Mouse (Mus musculus) hindbrain, embryonic 14.5 days (tissue): ENCODE results near the gene A030005K14Rik. TPM values are rescaled to one million over a fixed set of nuclear protein-coding genes. Genes with fewer than 3 reads are reported as not detected.

ENCODE experiments used
- ATAC-seq: fragments of 200-750 bp; cut with Nextera tagmentation; 2 replicates; pipeline ENCODE4 v1.8.0; 2017; ENCODE audit warnings: moderate number of reproducible peaks, mild to moderate bottlenecking, moderate TSS enrichment, moderate library complexity; ENCODE audit not compliant: low FRiP score
- DNase-seq: peaks from one replicate; pipeline ENCODE4 v3.0.0-alpha.2; 2015; ENCODE audit warnings: low spot score
- H3K27ac ChIP-seq: fragments of 300-500 bp; sonication (generic); 2 replicates; pipeline ENCODE4 v1.5.1; 2014; ENCODE audit warnings: mild to moderate bottlenecking, moderate library complexity
- H3K27me3 ChIP-seq: fragments of 300-500 bp; sonication (generic); 2 replicates; pipeline ENCODE4 v1.6.1; 2014; ENCODE audit warnings: mild to moderate bottlenecking, low read length, mixed read lengths; ENCODE audit not compliant: control insufficient read depth, insufficient read depth
- H3K36me3 ChIP-seq: fragments of 300-500 bp; sonication (generic); replicated peaks from 2 replicates; pipeline ENCODE4 v1.6.1; 2014; ENCODE audit not compliant: control insufficient read depth, insufficient read depth
- H3K4me1 ChIP-seq: fragments of 300-500 bp; sonication (generic); replicated peaks from 2 replicates; pipeline ENCODE4 v1.6.1; 2014; ENCODE audit warnings: antibody characterized with exemption, low read length, mixed read lengths; ENCODE audit not compliant: control insufficient read depth, insufficient read depth
- H3K4me2 ChIP-seq: fragments of 300-500 bp; sonication (generic); replicated peaks from 2 replicates; pipeline ENCODE4 v1.6.1; 2014; ENCODE audit warnings: mild to moderate bottlenecking, moderate library complexity
- H3K4me3 ChIP-seq: fragments of 300-500 bp; sonication (generic); replicated peaks from 2 replicates; pipeline ENCODE4 v1.5.1; 2014; ENCODE audit warnings: mild to moderate bottlenecking, low read length
- H3K9ac ChIP-seq: fragments of 300-500 bp; sonication (generic); 2 replicates; pipeline ENCODE4 v1.6.1; 2014
- H3K9me3 ChIP-seq: fragments of 300-500 bp; sonication (generic); 2 replicates; pipeline ENCODE4 v1.6.1; 2016; ENCODE audit warnings: low read length; ENCODE audit not compliant: control insufficient read depth
- WGBS: fragments of 180-500 bp; shearing (Covaris S2); extraction: QIAGEN DNeasy Blood & Tissue Kit; methylation state at CpG from one replicate; pipeline ENCODE4 v1.1.7; 2014; 5-methylcytosine and 5-hydroxymethylcytosine counted together
- polyA plus RNA-seq: library from polyadenylated mRNA; unstranded; fragments of >200 nt; fragmentation: Nextera tagmentation; extraction: Ambion mirVana; gene quantifications from 2 replicates; pipeline ENCODE4 v1.2.1, GENCODE M21; 2014

A030005K14Rik gene
- polyA plus RNA-seq, 1 experiment from 2014 or later = not detected

GRCm38 (mm10) chr1:83042380-83042779 is 16.8 kb downstream of the A030005K14Rik start, which contains the start of gene Krtap28-10:
Gene Krtap28-10, minus strand, starts transcription at chr1:83042480.
- H3K9ac ChIP-seq = no peak within 1 kb of the TSS
- no peaks in the 10 kb centered on the region for H3K36me3 ChIP-seq
- H3K27ac ChIP-seq = no peak within 1 kb of the TSS
- DNase-seq (no peak), ATAC-seq (no peak)
- 0 out of 2 replicates have a peak, but pooled peaks cover 5% of the 10 kb centered on the region for H3K4me1 ChIP-seq
- WGBS = 95% methylated on average over 2 of the region's 2 CpGs
- H3K27me3 ChIP-seq = no peaks in the 10 kb centered on the region
- H3K4me3 ChIP-seq = no peak within 1 kb of the TSS
- H3K4me2 ChIP-seq = no peak within 1 kb of the TSS
- H3K9me3 ChIP-seq = no peaks in the 10 kb centered on the region

GRCm38 (mm10) chr1:83039080-83039479 is 20.1 kb downstream of the A030005K14Rik start:
- H3K4me2 ChIP-seq = no peak overlapping the region
- DNase-seq = no peak
- H3K27me3 ChIP-seq = no peaks in the 10 kb centered on the region
- H3K27ac ChIP-seq = no peak overlapping the region
- WGBS = 87% methylated on average over 4 of the region's 4 CpGs
- no peaks in the 10 kb centered on the region for H3K9me3 ChIP-seq
- H3K9ac ChIP-seq = no peak overlapping the region
- no peak overlapping the region for H3K4me3 ChIP-seq
- H3K4me1 ChIP-seq = 0 out of 2 replicates have a peak, but pooled peaks cover 5% of the 10 kb centered on the region
- no peak for ATAC-seq
- H3K36me3 ChIP-seq = no peaks in the 10 kb centered on the region

GRCm38 (mm10) chr1:83038109-83038672 is 21.0 kb downstream of the A030005K14Rik start, which contains the start of gene Slc19a3:
Gene Slc19a3, minus strand, starts transcription at chr1:83038448.
- no peak within 1 kb of the TSS for H3K27ac ChIP-seq
- ATAC-seq (peak; percentile 92), DNase-seq (peak; percentile 67)
- peak within 1 kb of the TSS; percentile 65 for H3K4me2 ChIP-seq
- H3K4me1 ChIP-seq = 0 out of 2 replicates have a peak, but pooled peaks cover 5% of the 10 kb centered on the region
- no peaks in the 10 kb centered on the region for H3K9me3 ChIP-seq
- no peaks in the 10 kb centered on the region for H3K36me3 ChIP-seq
- WGBS = under 1% methylated on average over 25 of the region's 25 CpGs
- peak within 1 kb of the TSS; percentile 42 for H3K4me3 ChIP-seq
- peak within 1 kb of the TSS; percentile 57 for H3K9ac ChIP-seq
- no peaks in the 10 kb centered on the region for H3K27me3 ChIP-seq

GRCm38 (mm10) chr1:83036892-83037667 is 22.1 kb downstream of the A030005K14Rik start:
- 74% methylated on average over 11 of the region's 11 CpGs for WGBS
- H3K4me3 ChIP-seq = no peak overlapping the region
- no peak overlapping the region for H3K27ac ChIP-seq
- ATAC-seq (no peak), DNase-seq (no peak)
- no peaks in the 10 kb centered on the region for H3K9me3 ChIP-seq
- H3K27me3 ChIP-seq = no peaks in the 10 kb centered on the region
- no peaks in the 10 kb centered on the region for H3K36me3 ChIP-seq
- H3K4me2 ChIP-seq = peak overlapping the region; percentile 65; the same call in 1 of the 2 replicates
- 0 out of 2 replicates have a peak, but pooled peaks cover 5% of the 10 kb centered on the region for H3K4me1 ChIP-seq
- H3K9ac ChIP-seq = peak overlapping the region; percentile 57; the same call in 1 of the 2 replicates

GRCm38 (mm10) chr1:83034509-83034908 is 24.7 kb downstream of the A030005K14Rik start:
- no peak overlapping the region for H3K4me2 ChIP-seq
- DNase-seq (no peak), ATAC-seq (no peak)
- no peak overlapping the region for H3K9ac ChIP-seq
- no peaks in the 10 kb centered on the region for H3K36me3 ChIP-seq
- 0 out of 2 replicates have a peak, but pooled peaks cover 5% of the 10 kb centered on the region for H3K4me1 ChIP-seq
- H3K9me3 ChIP-seq = no peaks in the 10 kb centered on the region
- 70% methylated on average over 5 of the region's 5 CpGs for WGBS
- H3K27ac ChIP-seq = no peak overlapping the region
- no peak overlapping the region for H3K4me3 ChIP-seq
- H3K27me3 ChIP-seq = no peaks in the 10 kb centered on the region

GRCm38 (mm10) chr1:83032508-83032907 is 26.7 kb downstream of the A030005K14Rik start:
- no peaks in the 10 kb centered on the region for H3K27me3 ChIP-seq
- H3K9ac ChIP-seq = no peak overlapping the region
- H3K4me1 ChIP-seq = 0 out of 2 replicates have a peak, but pooled peaks cover under 1% of the 10 kb centered on the region
- H3K4me3 ChIP-seq = no peak overlapping the region
- H3K27ac ChIP-seq = no peak overlapping the region
- ATAC-seq = no peak
- H3K36me3 ChIP-seq = no peaks in the 10 kb centered on the region
- H3K4me2 ChIP-seq = no peak overlapping the region
- WGBS = 93% methylated on average over 6 of the region's 6 CpGs
- no peaks in the 10 kb centered on the region for H3K9me3 ChIP-seq
- no peak for DNase-seq

GRCm38 (mm10) chr1:83031950-83032349 is 27.2 kb downstream of the A030005K14Rik start:
- Histone ChIP-seq H3K27ac (no peak overlapping the region), H3K9ac (no peak overlapping the region), H3K27me3 (no peaks in the 10 kb centered on the region), H3K4me1 (no peaks in the 10 kb centered on the region), H3K9me3 (no peaks in the 10 kb centered on the region), H3K4me3 (no peak overlapping the region), H3K4me2 (no peak overlapping the region), H3K36me3 (no peaks in the 10 kb centered on the region)
- DNase-seq = no peak
- WGBS = 47% methylated on average over 1 of the region's 1 CpGs
- ATAC-seq = no peak

GRCm38 (mm10) chr1:83016556-83016955 is 42.6 kb downstream of the A030005K14Rik start:
- no peak for ATAC-seq
- no peak overlapping the region for H3K4me3 ChIP-seq
- 86% methylated on average over 1 of the region's 1 CpGs for WGBS
- no peak overlapping the region for H3K27ac ChIP-seq
- no peak overlapping the region for H3K4me2 ChIP-seq
- no peaks in the 10 kb centered on the region for H3K9me3 ChIP-seq
- H3K36me3 ChIP-seq = no peaks in the 10 kb centered on the region
- no peak for DNase-seq
- H3K27me3 ChIP-seq = no peaks in the 10 kb centered on the region
- H3K9ac ChIP-seq = no peak overlapping the region
- H3K4me1 ChIP-seq = no peaks in the 10 kb centered on the region

DNA sequence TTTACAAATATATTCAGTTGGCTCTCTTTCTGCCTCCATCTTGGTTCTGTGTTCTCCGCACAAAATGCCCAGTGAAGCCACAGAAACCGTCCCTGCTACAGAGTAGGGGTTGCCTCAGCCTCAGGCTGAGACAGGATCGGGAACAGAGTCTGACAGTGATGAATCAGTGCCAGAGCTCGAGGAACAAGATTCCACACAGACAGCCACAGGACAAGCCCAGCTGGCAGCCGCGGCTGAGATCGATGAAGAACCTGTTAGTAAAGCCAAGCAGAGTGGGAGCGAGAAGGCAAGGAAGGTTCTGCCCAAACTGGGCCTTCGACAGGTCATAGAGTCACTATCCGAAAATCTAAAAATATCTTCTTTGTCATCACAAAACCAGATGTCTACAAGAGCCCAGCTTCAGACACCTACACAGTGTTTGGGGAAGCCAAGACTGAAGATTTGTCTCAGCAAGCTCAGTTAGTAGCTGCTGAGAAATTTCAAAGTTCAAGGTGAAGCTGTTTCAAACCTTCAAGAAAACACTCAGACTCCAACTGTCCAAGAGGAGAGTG is 43.8 kb downstream of the A030005K14Rik start:
- Histone ChIP-seq H3K9me3 (no peaks in the 10 kb centered on the region), H3K27ac (no peak overlapping the region), H3K9ac (no peak overlapping the region), H3K4me1 (no peaks in the 10 kb centered on the region), H3K4me3 (no peak overlapping the region), H3K27me3 (no peaks in the 10 kb centered on the region), H3K4me2 (no peak overlapping the region), H3K36me3 (no peaks in the 10 kb centered on the region)
- 81% methylated on average over 10 of the region's 10 CpGs for WGBS
- DNase-seq (no peak), ATAC-seq (no peak)
